Mouse (Mus musculus) heart, postnatal 14 days (tissue): ENCODE results near the gene Lim2. TPM values are rescaled to one million over a fixed set of nuclear protein-coding genes. Genes with fewer than 3 reads are reported as not detected.

Experiments used
- DNase-seq, 2 experiments: peaks; one replicate each; pipeline ENCODE4 v3.0.0; 2021 to 2022
- intact Hi-C: fragments of 180-260 bp; cut with DNase I; formaldehyde crosslinking; loops from one replicate; pipeline ENCODE4 v1.15.1; 2025
- total RNA-seq, 2 experiments: library from RNA; stranded (reverse); gene quantifications; 2 replicates each; pipeline ENCODE4 v1.2.3; 2021

Lim2 gene
- total RNA-seq, 2 experiments from 2014 or later = not detected

DNA sequence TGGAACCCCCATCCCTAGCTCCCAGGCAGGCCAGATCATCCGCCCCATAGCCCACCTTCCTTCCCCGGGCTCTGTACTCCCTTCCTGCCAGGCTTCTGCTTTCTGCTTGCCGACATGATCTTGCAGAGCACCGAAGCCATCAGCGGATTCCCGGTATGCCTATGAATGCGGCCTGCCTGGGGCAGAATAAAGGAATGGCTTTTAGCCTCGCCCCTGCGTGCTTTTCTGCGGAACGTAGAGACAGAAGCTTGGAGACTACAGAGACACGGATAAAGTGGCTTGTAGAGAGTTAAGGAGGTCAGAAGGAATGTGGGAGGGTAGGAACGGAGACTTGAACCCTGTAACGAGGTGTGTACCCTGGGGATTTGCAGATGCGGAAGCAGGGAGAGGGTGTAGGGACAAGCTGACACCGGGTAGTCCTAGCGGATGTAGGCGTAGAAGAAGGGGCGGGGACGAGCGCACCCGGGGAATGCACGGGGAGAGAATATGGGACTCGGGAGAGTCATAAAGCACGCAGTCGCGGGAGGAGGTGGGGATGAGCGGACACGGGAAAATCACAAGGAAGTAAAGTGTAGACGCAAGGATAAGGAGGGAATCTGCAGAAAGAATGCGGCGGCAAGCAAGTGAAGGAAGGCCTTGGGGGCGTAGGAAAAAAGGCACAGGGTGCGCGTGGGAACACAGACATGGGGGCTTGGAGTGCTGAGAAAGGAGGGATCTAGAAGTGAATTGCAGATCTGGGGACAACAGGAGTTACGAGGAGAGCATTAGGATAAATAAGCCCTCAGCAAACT lies 15.9 kb downstream of the Lim2 start:
- intact Hi-C loops = loop anchor here (5.0 to 10.0 kb wide), 2 partner anchors 139 to 229 kb away; partner anchors contain the start of gene Ctu1
- peak; percentile 81 to 86 for DNase-seq

DNA sequence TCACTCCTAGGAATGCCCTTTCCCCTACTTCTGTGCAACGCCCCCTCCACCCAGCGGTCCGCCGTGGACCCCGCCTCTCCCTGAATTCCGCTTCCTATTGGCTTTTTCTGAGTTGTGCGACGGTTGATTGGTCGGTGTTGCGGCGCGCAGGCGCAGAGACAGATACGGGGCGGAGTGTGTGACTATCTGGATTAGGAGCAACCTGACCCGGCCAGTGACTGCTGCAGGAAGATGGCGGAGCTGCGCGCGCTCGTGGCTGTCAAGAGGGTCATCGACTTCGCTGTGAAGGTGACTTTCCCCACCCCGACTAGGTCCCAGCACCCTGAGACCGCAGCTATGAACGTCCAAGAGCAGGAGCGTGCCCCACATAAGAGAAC lies 16.4 kb downstream of the Lim2 start, which contains the start of the genes Etfb and Gm45233:
TSS of gene Etfb (plus strand) at position 167 of the 377 bp plus-strand sequence.
TSS of gene Gm45233 (plus strand) at position 212 of the 377 bp plus-strand sequence.
- intact Hi-C loops = loop anchor here (2.0 to 10.0 kb wide), 3 partner anchors 21 to 228 kb away; partner anchors contain the start of gene Ctu1
- DNase-seq = peak; percentile 92 to 93

- intact Hi-C loops = loop anchor here (10.0 kb wide), 1 partner anchor 143 kb away; no protein-coding TSS in a partner anchor
- no peak for DNase-seq
Observed at GRCm38 (mm10) chr7:43447801-43448200, 20.3 kb downstream of the Lim2 start.

- peak in 1 of 2 experiments; percentile 45 for DNase-seq
- intact Hi-C loops = loop anchor here (10.0 kb wide), 1 partner anchor 143 kb away; no protein-coding TSS in a partner anchor
Observed at GRCm38 (mm10) chr7:43448246-43448645, 20.8 kb downstream of the Lim2 start.

DNA sequence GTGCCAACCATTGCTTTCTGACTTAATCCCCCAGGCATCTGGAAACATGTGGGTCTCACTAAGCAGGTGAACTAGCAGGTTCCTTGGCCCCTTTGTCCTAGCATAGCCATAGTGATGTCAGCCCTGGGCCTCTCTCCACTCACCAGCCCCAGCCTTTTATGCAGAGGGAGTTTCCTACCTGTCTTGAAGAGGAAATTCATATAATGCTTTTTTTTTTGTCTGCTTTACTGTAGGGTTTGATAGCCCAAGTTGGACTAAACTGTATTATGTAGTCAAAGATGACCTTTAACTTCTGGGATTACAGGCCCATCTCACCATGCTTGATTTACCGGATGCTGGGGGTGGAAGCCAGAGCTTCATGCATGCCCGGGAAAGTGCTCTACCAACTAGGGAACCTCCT lies 22.3 kb downstream of the Lim2 start:
- intact Hi-C loops = loop anchor here (10.0 kb wide), 1 partner anchor 145 kb away; no protein-coding TSS in a partner anchor
- no peak for DNase-seq

- intact Hi-C loops = no loop called here
- DNase-seq = no peak
Observed at GRCm38 (mm10) chr7:43451726-43452125, 24.3 kb downstream of the Lim2 start.

DNA sequence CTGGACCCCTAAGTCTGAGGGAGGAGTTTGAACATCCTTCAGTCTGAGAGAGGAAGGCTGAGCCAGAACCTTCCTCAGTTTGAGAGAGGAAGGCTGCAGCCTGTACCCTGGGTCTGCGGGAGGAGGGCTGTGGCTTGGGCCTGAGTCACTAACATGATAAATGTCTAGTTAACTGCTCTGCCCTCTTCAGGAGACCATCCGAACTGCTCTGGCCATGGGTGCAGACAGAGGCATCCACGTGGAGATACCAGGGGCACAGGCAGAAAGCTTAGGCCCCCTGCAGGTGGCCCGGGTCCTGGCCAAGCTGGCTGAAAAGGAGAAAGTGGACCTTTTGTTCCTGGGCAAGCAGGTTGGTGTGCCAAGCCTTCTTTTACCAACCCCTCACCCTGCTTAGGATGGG lies 25.1 kb downstream of the Lim2 start:
- DNase-seq = peak in 1 of 2 experiments; percentile 40
- intact Hi-C loops = no loop called here

DNA sequence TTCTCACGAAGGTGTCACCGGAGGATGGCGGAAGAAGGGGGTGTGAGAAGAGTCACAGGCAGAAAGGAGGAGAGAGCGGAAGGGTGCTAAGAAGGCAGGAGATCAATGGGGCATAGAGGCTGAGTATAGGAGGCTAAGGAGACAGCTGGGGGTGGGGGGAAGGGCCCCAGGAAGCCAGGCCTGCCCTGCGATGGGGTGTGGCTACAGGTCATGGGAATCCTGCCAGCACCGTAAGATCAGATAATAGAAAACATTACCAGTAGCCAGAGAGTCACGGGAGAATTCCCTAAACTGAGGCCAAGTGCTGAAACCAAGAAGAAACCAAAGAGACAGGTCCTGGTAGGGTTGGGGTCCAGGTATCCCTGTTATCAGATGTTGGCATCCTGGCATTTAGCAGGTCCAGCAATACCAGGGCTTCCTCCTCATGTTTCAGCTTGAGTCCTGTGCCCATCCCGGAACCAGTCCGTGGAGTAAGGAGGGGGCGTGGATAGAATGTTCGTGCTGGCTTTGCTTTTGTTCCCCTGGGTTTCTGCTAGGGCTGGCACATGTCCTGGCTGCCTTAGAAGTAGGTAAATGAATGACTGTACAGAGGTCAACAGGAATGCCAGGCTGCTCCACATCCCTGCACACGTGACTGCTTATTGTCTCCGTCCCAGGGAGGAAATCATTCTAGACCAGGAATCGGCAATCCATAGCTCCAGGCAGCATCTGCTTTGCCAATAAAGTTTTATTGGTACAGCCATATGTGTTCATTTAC lies 26.3 kb downstream of the Lim2 start:
- no peak for DNase-seq
- intact Hi-C loops = no loop called here

- no peak for DNase-seq
- intact Hi-C loops = no loop called here
Observed at GRCm38 (mm10) chr7:43454371-43454770, 26.9 kb downstream of the Lim2 start.

DNA sequence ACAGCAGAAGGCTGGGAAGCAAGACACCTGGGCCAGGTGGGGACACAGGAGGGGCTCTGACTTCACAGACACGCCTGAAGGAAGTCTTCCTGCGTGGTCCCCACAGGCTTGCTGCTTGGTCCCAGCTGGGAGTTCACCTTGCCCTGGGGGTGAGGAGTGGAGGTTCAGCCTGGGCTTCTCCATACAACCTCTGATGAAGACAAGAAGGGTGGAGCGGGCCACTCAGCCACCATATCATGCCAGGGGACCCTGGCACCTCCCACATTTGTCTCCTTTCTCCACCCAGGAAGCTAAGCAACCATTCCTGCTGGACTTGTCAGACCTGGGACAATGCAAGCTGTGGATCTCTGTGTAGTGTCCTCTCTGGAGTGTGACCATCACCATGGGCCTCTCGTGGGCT lies 35.4 kb downstream of the Lim2 start, which contains the start of gene Vsig10l:
TSS of gene Vsig10l (plus strand) at position 301 of the 400 bp plus-strand sequence.
- intact Hi-C loops = loop anchor here (10.0 kb wide), 1 partner anchor 62 kb away; no protein-coding TSS in a partner anchor

GRCm38 (mm10) chr7:43463976-43464375 lies 36.5 kb downstream of the Lim2 start:
- intact Hi-C loops = loop anchor here (2.0 to 10.0 kb wide), 2 partner anchors 19 to 61 kb away; partner anchors contain the start of genes Etfb and Gm45233

More for the DNA sequence above, 35.4 kb downstream of the Lim2 start, which contains the start of gene Vsig10l:
- no peak for DNase-seq

DNA sequence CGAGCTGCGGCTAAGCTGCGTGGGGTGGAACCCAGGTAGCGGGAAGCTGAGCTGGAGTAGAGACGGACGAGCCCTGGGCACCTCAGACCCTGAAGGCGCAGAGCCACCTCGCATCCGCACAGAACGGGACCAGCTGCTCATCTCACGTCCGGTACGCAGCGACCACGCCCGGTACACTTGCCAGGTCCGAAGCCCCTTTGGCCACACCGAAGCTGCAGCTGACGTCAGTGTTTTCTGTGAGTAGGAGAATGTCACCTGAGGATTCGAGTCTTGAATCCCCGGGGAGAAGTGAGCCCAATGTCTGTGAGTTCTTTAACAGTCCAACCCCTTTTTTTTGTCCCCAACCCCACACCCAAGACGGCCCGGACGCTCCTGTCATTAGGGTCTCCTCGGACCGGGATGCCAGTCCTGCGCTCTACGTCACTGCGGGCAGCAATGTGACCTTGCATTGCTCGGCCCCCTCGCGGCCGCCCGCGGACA lies 37.4 kb downstream of the Lim2 start:
- peak in 1 of 2 experiments; percentile 21 for DNase-seq
- intact Hi-C loops = loop anchor here (1.0 to 10.0 kb wide), 4 partner anchors 20 to 163 kb away; partner anchors contain the start of genes Etfb and Gm45233

More at GRCm38 (mm10) chr7:43463976-43464375, 36.5 kb downstream of the Lim2 start:
- no peak for DNase-seq

DNA sequence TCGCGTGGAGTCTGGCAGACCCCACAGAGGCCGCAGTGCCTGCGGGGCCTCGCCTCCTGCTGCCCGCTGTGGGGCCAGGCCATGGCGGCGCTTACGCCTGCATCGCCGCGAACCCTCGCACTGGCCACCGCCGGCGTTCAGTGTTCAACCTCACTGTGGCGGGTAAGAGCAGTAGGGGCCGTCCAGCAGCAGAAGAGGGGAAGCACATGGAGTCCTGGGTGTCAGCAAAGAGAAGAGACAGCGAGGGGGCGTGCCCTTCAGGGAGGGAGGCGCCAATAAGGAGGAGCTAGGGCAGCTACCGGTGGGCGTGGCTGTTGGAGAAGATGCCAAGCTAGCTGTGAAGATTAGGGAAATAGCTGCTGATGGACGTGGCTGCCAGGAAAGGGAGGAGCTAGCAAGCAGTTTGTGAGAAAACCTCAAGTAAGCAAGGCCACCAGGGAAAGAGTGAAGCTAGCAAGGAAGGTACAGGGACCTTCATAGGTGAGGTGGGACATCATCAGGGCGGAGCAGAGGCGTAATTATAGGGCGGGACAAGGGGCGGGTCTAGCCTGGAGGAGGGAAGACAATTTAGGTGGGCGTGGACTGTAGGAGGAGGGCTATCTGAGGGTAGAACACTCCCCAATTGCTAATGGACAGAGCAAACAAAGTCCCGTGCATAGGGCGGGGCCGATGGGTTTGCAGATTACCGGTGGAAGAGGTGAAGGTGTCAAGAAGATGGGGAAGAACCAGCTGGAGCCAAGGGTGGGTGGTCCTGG lies 38.1 kb downstream of the Lim2 start:
- intact Hi-C loops = loop anchor here (1.0 to 10.0 kb wide), 4 partner anchors 21 to 163 kb away; partner anchors contain the start of genes Etfb and Gm45233
- peak; percentile 84 to 90 for DNase-seq

DNA sequence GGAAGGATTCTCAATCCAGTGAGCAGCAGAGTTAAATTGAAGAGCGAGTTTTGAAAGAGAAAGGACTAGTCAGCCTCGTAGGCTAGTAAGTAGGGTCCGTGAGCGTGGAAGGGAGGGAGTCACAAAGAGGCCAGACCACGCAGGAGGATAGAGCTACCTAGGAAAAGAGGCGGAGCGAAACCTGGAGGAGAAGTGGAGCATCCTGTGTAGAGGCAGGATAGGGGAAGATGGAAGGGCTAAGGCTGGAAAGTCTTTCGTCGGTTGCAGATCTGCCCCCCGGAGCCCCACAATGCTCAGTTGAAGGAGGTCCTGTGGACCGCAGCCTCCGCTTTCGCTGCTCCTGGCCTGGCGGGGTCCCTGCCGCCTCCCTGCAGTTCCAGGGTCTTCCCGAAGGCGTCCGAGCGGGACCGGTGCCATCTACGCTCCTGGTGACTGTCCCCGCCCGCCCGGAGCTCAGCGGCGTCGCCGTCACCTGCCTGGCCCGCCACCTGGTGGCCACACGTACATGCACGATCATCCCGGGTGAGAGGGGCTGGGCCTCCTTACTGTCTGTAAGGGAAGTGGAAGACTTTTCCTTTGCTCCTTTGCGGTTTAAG lies 38.7 kb downstream of the Lim2 start:
- peak; percentile 87 to 93 for DNase-seq
- intact Hi-C loops = loop anchor here (5.0 to 10.0 kb wide), 2 partner anchors 59 to 164 kb away; no protein-coding TSS in a partner anchor

- no peak for DNase-seq
- intact Hi-C loops = no loop called here
Observed at GRCm38 (mm10) chr7:43470373-43470772, 42.9 kb downstream of the Lim2 start.

- no peak for DNase-seq
- intact Hi-C loops = no loop called here
Observed at GRCm38 (mm10) chr7:43475706-43476105, 48.2 kb downstream of the Lim2 start.

GRCm38 (mm10) chr7:43476376-43476775 lies 48.9 kb downstream of the Lim2 start:
- intact Hi-C loops = no loop called here

DNA sequence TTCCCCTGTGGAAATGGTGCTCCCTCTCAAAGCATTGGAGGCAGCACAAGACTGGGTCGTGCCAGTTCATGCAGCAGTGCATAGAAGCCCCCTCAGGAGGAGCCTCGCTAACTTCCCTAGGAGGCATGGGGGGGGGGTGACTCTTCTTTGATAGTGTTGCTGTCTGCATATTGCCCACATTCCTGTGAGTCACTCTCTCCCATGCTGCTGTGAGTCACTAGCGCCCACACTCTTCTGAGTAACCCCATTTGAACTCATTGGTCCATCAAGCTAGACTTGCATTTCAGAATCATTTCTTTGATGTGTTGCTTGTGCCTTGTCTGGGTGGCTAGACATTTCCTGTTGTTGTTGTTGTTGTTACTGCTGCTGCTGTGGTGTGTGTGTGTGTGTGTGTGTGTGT lies 53.7 kb downstream of the Lim2 start:
- intact Hi-C loops = no loop called here
- DNase-seq = no peak

More at GRCm38 (mm10) chr7:43476376-43476775, 48.9 kb downstream of the Lim2 start:
- no peak for DNase-seq
